Mouse (Mus musculus): Measurements from ENCODE around the gene Bbx. TPM values are rescaled to one million over a fixed set of nuclear protein-coding genes. Genes with fewer than 3 reads are reported as not detected.
A peak's percentile ranks its signal among the peaks of the same experiment; 100 is the strongest.

Gene Bbx
- total RNA-seq, 2 experiments from 2014 or later, result 23.0 to 23.3 TPM

GRCm38 (mm10) chr16:50395928-50396612, 36.1 kb downstream of the Bbx start:
- no peak for DNase-seq (ENCODE audit: extremely low spot score in 1 of 2, low spot score in 2 of 2)
- Histone ChIP-seq H3K4me3 (no peak overlapping the region), H3K27ac (no peak overlapping the region)
- intact Hi-C loops (cut with DNase I), result no loop called here
- TF ChIP-seq CTCF (IDR thresholded peaks at IDR 0.05), result no peak

- intact Hi-C loops (cut with DNase I), result no loop called here
- TF ChIP-seq CTCF (IDR thresholded peaks at IDR 0.05), result no peak
- no peak for DNase-seq (ENCODE audit: extremely low spot score in 1 of 2, low spot score in 2 of 2)
- no peak overlapping the region for H3K4me3 ChIP-seq
- no peak overlapping the region for H3K27ac ChIP-seq
These were observed 43.7 kb downstream of the Bbx start for GRCm38 (mm10) chr16:50388499-50388898.

GRCm38 (mm10) chr16:50383541-50383940, 48.6 kb downstream of the Bbx start:
- intact Hi-C loops (cut with DNase I), result loop anchor here (5.0 kb wide), 2 partner anchors 149 to 304 kb away; no protein-coding TSS in a partner anchor
- no peak for DNase-seq (ENCODE audit: extremely low spot score in 1 of 2, low spot score in 2 of 2)
- H3K4me3 ChIP-seq, result no peak overlapping the region
- no peak overlapping the region for H3K27ac ChIP-seq
- no peak for TF ChIP-seq CTCF (IDR thresholded peaks at IDR 0.05)

- intact Hi-C loops (cut with DNase I), result loop anchor here (2.0 to 5.0 kb wide), 4 partner anchors 47 to 355 kb away; no protein-coding TSS in a partner anchor
- H3K27ac ChIP-seq, result 0 out of 2 replicates have a peak overlapping the region, but pooled peaks have one; percentile 20
- TF ChIP-seq CTCF (IDR thresholded peaks at IDR 0.05), result no peak
- peak overlapping the region; percentile 43 for H3K4me3 ChIP-seq
- peak in 1 of 2 experiments; percentile 22 for DNase-seq (ENCODE audit: extremely low spot score in 1 of 2, low spot score in 2 of 2)
These were observed 50.8 kb downstream of the Bbx start for GRCm38 (mm10) chr16:50381351-50381746.

GRCm38 (mm10) chr16:50380682-50381350, 51.4 kb downstream of the Bbx start:
- Histone ChIP-seq H3K27ac (0 out of 2 replicates have a peak overlapping the region, but pooled peaks have one; percentile 20), H3K4me3 (peak overlapping the region; percentile 43)
- TF ChIP-seq CTCF (IDR thresholded peaks at IDR 0.05), result peak; percentile 78
- intact Hi-C loops (cut with DNase I), result loop anchor here (2.0 to 5.0 kb wide), 4 partner anchors 48 to 356 kb away; no protein-coding TSS in a partner anchor
- DNase-seq (ENCODE audit: extremely low spot score in 1 of 2, low spot score in 2 of 2), result peak; percentile 84 to 86

- intact Hi-C loops (cut with DNase I), result loop anchor here (2.0 to 5.0 kb wide), 4 partner anchors 49 to 357 kb away; no protein-coding TSS in a partner anchor
- no peak overlapping the region for H3K27ac ChIP-seq
- TF ChIP-seq CTCF (IDR thresholded peaks at IDR 0.05), result no peak
- no peak overlapping the region for H3K4me3 ChIP-seq
- no peak for DNase-seq (ENCODE audit: extremely low spot score in 1 of 2, low spot score in 2 of 2)
These were observed 52.0 kb downstream of the Bbx start for GRCm38 (mm10) chr16:50380232-50380631.

- intact Hi-C loops (cut with DNase I), result no loop called here
- TF ChIP-seq CTCF (IDR thresholded peaks at IDR 0.05), result peak; percentile 71
- no peak overlapping the region for H3K4me3 ChIP-seq
- H3K27ac ChIP-seq, result no peak overlapping the region
- peak in 1 of 2 experiments; percentile 17 for DNase-seq (ENCODE audit: extremely low spot score in 1 of 2, low spot score in 2 of 2)
These were observed 57.6 kb downstream of the Bbx start for GRCm38 (mm10) chr16:50374611-50375010.

GRCm38 (mm10) chr16:50373685-50374084, 58.5 kb downstream of the Bbx start:
- no peak for TF ChIP-seq CTCF (IDR thresholded peaks at IDR 0.05)
- no peak overlapping the region for H3K27ac ChIP-seq
- intact Hi-C loops (cut with DNase I), result no loop called here
- H3K4me3 ChIP-seq, result no peak overlapping the region
- DNase-seq (ENCODE audit: extremely low spot score in 1 of 2, low spot score in 2 of 2), result no peak

GRCm38 (mm10) chr16:50372543-50372942, 59.6 kb downstream of the Bbx start:
- intact Hi-C loops (cut with DNase I), result no loop called here
- no peak for TF ChIP-seq CTCF (IDR thresholded peaks at IDR 0.05)
- Histone ChIP-seq H3K4me3 (no peak overlapping the region), H3K27ac (no peak overlapping the region)
- no peak for DNase-seq (ENCODE audit: extremely low spot score in 1 of 2, low spot score in 2 of 2)

GRCm38 (mm10) chr16:50371460-50371859, 60.7 kb downstream of the Bbx start:
- intact Hi-C loops (cut with DNase I), result no loop called here
- TF ChIP-seq CTCF (IDR thresholded peaks at IDR 0.05), result no peak

GRCm38 (mm10) chr16:50370423-50370822, 61.8 kb downstream of the Bbx start:
- no peak for TF ChIP-seq CTCF (IDR thresholded peaks at IDR 0.05)
- Histone ChIP-seq H3K4me3 (no peak overlapping the region), H3K27ac (no peak overlapping the region)
- intact Hi-C loops (cut with DNase I), result no loop called here
- no peak for DNase-seq (ENCODE audit: extremely low spot score in 1 of 2, low spot score in 2 of 2)

More at GRCm38 (mm10) chr16:50371460-50371859, 60.7 kb downstream of the Bbx start:
- H3K27ac ChIP-seq, result no peak overlapping the region
- no peak overlapping the region for H3K4me3 ChIP-seq
- DNase-seq (ENCODE audit: extremely low spot score in 1 of 2, low spot score in 2 of 2), result no peak

GRCm38 (mm10) chr16:50366556-50366955, 65.6 kb downstream of the Bbx start:
- intact Hi-C loops (cut with DNase I), result no loop called here
- DNase-seq (ENCODE audit: extremely low spot score in 1 of 2, low spot score in 2 of 2), result no peak
- no peak for TF ChIP-seq CTCF (IDR thresholded peaks at IDR 0.05)
- Histone ChIP-seq H3K4me3 (no peak overlapping the region), H3K27ac (no peak overlapping the region)
